12 mouse cellular contexts compared by ENCODE assay signal in genomic region chr16:19981006-19981405, GRCm38 (mm10). TPM values are rescaled to one million over a fixed set of nuclear protein-coding genes. Genes with fewer than 3 reads are reported as not detected.
DNase-seq lines count a peak whose midpoint lies in the region; ATAC-seq lines count a peak whose summit lies in the region.
"Had no signal": no experiment of that assay in that cellular context is flagged by ENCODE, and none has a peak within 500 bp of the region (broad histone marks: within the 10 kb centered on the region; RNA-seq: fewer than 3 reads in every experiment).

No protein-coding gene starts in this region.

- H3K4me2 ChIP-seq in heart, embryonic 15.5 days = peak overlapping the region; percentile 49
- H3K4me2 ChIP-seq: limb, embryonic 15.5 days had no signal

- peak overlapping the region; percentile 28 for H3K4me3 ChIP-seq in heart, embryonic 15.5 days
- H3K4me3 ChIP-seq in megakaryocyte, embryonic 14.5 days (replicated peaks) = peak overlapping the region; percentile 96
- H3K4me3 ChIP-seq: limb, embryonic 15.5 days had no signal

- H3K27ac ChIP-seq in heart, embryonic 15.5 days = no peak overlapping the region; the same call in 1 of the 2 replicates
- H3K27ac ChIP-seq: hindbrain, postnatal 0 days; limb, embryonic 15.5 days had no signal

- no peak for DNase-seq in heart, postnatal 25 days (ENCODE audit: low spot score)
- DNase-seq in lung, postnatal 36 days = peak; percentile 28
- no peak for DNase-seq in lung, postnatal 14 days
- DNase-seq in left cerebral cortex, postnatal 10 days (ENCODE audit: extremely low spot score in 1 of 2, low spot score in 2 of 2) = no peak
- no peak for DNase-seq in testis, postnatal 14 days (ENCODE audit: low spot score)
- DNase-seq: thymus, adult 18-20 months had no signal

- no peaks in the 10 kb centered on the region for H3K9me3 ChIP-seq in heart, embryonic 15.5 days (replicated peaks)
- H3K9me3 ChIP-seq in megakaryocyte, embryonic 14.5 days = no peaks in the 10 kb centered on the region
- H3K9me3 ChIP-seq: G1E; limb, embryonic 15.5 days had no signal

- no peak for ATAC-seq in heart, embryonic 15.5 days (replicated peaks; ENCODE audit: insufficient number of reproducible peaks, insufficient read depth, low FRiP score, low read depth)
- ATAC-seq in common myeloid progenitor, adult 5-6 weeks (replicated peaks; ENCODE audit: low read depth, poor library complexity, severe bottlenecking) = peak; percentile 36
- ATAC-seq: hindbrain, postnatal 0 days had no signal

- H3K4me1 ChIP-seq in heart, embryonic 15.5 days (replicated peaks) = peaks cover 13% of the 10 kb centered on the region
- H3K4me1 ChIP-seq in megakaryocyte, embryonic 14.5 days = peaks cover 65% of the 10 kb centered on the region
- H3K4me1 ChIP-seq: limb, embryonic 15.5 days had no signal

- intact Hi-C loops in heart, postnatal 25 days (cut with DNase I) = loop anchor here (5.0 kb wide), 1 partner anchor 116 kb away; the partner anchor contains the start of gene Klhl24
- intact Hi-C loops in left cerebral cortex, postnatal 10 days (cut with DNase I) = no loop called here

- 68% methylated on average over 3 of the region's 3 CpGs for WGBS in heart, embryonic 15.5 days

- H3K9ac ChIP-seq in heart, embryonic 15.5 days = no peak overlapping the region
- H3K9ac ChIP-seq: limb, embryonic 15.5 days had no signal

- no peaks in the 10 kb centered on the region for H3K36me3 ChIP-seq in heart, embryonic 15.5 days
- peaks cover 51% of the 10 kb centered on the region for H3K36me3 ChIP-seq in megakaryocyte, embryonic 14.5 days (replicated peaks; ENCODE audit: low read length)
- H3K36me3 ChIP-seq: G1E; limb, embryonic 15.5 days had no signal

- no peaks in the 10 kb centered on the region for H3K27me3 ChIP-seq in heart, embryonic 15.5 days
- H3K27me3 ChIP-seq in megakaryocyte, embryonic 14.5 days (replicated peaks) = no peaks in the 10 kb centered on the region
- H3K27me3 ChIP-seq: limb, embryonic 15.5 days had no signal

RNA-seq across cellular contexts. Expression of gene Klhl6, which starts 1.8 kb away (rescaled TPM):
- polyA plus RNA-seq in heart, embryonic 15.5 days (2015; fragmentation: Nextera tagmentation; extraction: Ambion mirVana) = 15.3 and 24.6 TPM in 2 replicates
- total RNA-seq in heart, postnatal 25 days (2021) = 1 to 10 TPM; 4.2 to 5.9 TPM
- total RNA-seq in common myeloid progenitor, adult 5-6 weeks (2017) = 115 and 129 TPM in 2 replicates
- polyA plus RNA-seq in megakaryocyte, embryonic 14.5 days (2012; ENCODE audit: insufficient read depth, low replicate concordance) = 1.6 and 16.0 TPM in 2 replicates
- total RNA-seq in left cerebral cortex, postnatal 10 days (2021) = 1 to 10 TPM; 2.5 to 3.0 TPM

Comparison
In these comparisons a context has a peak if more than half of its experiments do, and no peak if none do; other contexts are left out.
1. RNA of gene Klhl6, which starts 1.8 kb away (total RNA-seq): 115 to 129 TPM in common myeloid progenitor, adult 5-6 weeks; 4.2 to 5.9 TPM in heart, postnatal 25 days and 2.5 to 3.0 TPM in left cerebral cortex, postnatal 10 days; every median in the first group is over 10 times any median in the second.